Mouse (Mus musculus): ENCODE data around the gene Foxo3.

The Foxo3 gene

DNA sequence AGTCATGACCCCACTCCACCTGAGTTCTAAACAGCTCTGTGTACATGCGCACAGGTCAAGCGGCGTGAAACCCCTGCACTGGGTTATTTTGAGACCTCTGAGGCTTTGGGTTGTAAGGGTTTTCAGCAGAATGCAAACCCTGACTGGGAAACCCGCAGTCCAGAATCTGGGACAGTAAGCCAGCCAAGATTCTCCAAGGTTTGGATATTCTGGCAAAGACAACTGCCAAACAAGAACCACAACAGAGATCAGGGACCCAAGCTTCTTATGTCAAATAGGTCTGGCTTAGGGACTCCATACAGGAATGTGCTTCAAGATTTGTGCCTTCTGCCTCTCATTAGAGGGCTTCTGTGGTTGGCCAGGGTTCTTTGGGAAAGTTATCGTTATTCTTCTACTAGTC, 21.8 kb downstream of the Foxo3 start:
- in situ Hi-C loops (cut with MboI, MseI) = no loop called here

DNA sequence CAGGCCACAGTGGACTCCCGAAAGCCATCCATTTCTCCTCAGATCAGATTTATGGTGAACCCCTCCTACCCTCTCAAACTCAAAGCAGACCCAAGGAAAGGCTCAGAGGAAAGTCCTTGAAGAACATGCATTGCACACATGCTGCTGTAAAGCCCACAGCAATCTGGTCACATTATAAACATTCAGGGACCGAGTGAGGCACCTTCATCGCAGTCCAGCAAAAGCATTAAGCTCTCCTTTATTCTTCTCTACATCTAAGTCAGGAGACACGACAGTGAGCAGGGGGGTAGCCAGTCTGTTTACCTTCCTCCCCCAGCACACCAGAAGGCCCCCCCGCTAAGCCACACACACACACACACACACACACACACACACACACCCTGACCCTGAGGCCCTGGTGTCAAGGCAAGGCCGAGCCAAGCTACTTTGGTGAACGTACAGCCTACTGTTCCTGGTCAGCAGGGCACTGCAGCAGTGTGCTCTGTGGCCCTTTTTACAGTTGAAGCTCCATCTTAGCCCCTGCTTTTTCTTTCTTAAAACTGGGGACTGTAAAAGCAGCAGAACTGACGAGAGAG, 24.7 kb downstream of the Foxo3 start:
- in situ Hi-C loops (cut with MboI, MseI) = no loop called here

DNA sequence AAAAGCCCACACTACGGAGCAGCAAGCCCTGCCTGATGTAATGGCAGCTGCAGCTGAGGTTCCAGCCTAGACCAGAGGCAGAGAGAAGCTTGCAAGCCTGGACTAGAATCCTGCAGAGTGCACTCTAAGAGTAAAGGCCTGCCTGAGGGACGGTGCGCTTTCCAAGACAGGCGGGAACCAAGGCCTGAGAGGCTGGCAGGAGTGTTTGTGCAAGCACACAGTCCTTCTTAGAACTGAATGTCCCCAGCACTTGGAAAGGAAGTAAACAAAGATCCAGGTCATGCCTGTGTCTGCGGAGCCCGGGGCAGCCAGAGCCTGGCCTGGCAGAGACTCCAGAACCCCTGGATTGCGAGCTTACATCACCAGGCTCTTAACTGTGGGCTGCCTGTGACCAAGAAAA, 25.4 kb downstream of the Foxo3 start:
- in situ Hi-C loops (cut with MboI, MseI) = no loop called here

DNA sequence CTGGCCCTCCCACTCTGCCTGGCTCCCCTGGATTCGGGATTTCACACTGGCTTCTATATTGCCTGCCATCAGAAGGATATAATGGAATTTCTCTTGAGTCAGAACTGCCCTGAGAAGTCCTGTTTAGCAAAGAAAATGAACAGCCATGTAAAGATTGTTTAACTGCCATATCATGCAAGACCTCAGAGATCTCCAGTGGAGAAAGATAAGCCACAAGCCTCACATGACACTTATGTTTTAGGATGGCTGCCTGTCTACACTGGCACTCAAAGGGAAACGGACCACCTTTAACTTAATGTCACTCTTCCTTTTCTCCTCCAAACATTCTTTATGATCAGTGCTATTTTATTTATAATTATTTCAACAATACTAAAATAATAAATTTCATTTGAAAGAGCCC, 26.6 kb downstream of the Foxo3 start:
- in situ Hi-C loops (cut with MboI, MseI) = no loop called here

DNA sequence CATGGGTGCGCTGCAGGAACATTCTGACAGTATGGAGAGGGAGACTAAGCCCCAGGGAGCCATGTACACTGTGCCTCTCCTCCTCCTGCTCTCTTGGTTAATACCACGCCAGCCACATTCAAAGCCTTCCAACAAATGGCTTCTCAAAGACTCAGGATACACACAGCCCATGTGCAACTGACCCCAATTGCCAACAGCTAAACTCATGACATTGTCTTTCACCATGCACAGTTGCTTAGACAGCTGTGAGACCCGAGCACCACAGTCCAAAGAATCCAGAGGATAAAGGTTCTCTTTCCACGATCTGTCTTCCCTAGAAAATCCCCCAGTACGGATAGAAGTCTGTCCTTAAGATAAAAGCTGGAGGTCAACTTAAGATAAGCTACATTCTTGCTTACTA, 27.9 kb downstream of the Foxo3 start:
- in situ Hi-C loops (cut with MboI, MseI) = no loop called here

DNA sequence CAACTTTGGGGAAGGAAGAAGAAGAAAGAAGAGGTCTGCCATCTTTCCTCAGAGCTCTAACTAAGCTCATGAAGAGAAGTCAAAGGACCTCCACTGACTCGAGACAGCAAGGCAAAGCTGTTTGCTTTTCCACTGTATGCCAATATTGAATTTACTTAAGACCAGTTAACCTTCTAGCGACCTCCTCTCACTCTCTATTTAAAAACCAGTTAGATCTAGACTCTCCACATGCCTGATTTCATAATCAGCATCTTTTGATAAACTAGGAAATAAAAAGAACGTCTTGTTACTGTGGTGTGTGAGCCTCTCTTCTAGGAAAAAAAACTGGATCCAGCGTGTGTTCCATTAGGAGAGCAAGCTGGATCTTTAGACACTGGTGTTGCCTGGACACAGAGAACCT, 28.4 kb downstream of the Foxo3 start:
- in situ Hi-C loops (cut with MboI, MseI) = no loop called here

DNA sequence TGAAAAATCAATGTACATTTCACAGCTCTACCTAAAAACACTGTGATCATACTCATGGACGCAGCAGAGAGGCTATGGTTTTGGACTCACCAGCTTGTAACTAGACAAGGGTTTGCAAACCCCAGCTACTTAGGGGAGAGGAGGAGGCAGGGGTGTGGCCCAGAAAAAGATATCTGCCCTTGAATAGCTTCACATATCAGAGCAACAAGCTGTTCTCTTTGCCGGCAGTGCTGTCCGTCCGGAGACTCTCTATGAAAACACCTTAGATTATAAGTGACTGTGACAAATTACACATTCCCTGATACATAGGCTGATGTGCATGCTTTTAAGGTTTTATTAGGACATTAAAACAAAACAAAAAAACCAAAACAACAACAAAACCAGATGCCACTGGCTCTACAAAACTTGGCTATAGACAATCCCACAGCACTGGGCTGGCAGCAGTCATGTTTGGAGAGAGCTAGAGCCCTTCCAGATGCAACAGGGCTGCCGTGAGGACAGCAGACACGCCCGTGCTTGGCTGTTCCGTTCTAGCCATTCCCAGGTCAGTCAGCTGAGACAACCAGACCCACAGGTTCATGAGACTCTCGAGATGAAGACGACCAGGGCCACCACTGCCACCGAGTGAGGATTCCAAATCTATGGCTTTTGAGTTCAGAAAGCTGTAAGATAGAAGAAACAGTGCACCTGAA, 29.3 kb downstream of the Foxo3 start:
- in situ Hi-C loops (cut with MboI, MseI) = no loop called here

DNA sequence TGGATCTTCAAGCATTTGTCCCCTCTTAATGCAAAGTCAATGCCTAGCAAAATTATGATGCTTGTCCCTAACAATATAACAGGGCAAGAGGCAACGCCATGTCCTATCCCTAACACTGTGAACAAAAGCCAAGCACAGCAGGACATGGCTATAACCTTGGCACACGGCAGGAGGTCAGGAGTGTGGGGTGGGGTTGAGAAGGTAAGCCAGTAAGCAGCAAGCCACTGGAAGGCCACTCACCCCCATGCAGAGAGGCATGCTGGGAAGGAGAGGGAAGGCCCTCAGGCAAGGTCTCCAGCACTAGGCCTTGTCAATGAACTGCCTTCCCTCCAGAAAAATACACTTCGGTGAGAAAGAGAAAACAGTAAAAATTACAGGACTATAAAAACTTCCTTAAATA, 30.1 kb downstream of the Foxo3 start:
- in situ Hi-C loops (cut with MboI, MseI) = no loop called here

DNA sequence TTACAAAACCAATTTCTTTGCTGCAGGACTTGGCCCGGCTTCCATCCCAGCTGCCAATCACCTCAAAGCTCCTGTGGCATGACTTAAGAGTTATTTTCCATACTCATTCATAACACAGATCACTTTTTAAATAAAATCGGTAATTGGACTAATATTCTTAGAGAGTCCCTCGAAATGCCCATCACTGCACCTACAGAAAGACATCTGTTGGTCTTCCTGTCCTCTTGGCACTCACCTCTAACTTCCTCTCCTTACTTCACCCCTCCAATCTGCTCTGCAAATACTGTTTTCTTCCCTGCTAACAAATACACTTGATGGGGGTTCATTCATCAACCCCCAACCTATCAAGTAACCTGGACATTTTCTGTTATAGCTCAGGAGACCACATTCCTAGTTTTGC, 30.9 kb downstream of the Foxo3 start:
- in situ Hi-C loops (cut with MboI, MseI) = no loop called here

DNA sequence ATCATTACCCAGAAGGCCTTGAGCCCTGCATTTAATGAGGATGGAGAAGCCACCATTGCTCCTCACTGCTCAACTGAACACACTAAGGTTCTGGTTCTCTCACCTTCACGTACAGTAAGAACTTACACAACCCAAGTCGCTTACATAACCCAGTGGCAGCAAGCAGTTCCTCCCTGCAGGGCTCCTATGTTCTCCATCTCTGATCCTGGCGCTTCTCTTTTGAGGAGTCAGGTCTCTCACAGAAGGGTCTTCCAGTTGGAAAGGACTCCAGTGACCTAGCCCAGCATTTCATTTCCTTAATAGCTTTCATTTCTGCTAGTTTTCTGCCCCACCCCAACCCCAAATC, 31.3 kb downstream of the Foxo3 start:
- in situ Hi-C loops (cut with MboI, MseI) = no loop called here

DNA sequence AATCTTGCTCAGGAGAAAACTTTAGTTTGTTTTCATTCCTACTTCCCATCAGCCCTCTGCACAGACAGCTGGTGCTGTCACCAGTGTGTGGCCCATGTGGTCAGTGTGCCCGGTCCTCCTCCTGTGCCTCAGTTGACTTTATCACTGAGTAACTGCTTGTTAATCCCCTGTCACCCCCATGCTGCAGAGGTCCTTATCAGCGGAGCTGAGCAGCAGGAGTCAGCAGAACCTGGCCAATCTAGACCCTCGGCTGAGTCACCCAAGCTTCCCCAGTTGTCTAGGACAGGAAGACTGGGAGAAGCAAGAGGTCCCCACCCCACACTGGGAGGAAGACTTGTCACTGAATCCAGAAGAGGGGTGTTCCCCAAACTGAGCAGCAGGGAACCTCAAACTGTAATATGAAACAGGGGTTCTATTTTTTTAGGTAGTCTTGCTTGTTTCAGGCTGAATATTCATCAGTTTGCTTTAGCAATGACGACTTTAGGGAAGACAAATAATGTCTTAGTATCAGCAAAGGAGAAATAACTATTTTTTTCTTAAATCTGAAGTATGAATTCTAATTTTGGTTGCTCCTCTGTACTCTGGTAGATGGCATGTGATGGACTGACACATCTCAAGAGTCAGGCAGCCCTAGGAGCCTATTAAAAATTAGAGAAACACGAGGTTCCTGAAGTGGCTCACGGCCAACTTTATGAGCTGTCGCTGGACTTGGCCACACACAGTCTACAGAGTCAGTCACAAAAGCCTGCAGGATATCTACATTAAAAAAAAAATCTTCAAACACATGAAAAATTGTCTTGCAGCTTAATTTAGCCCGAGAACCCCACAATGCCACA, 31.9 kb downstream of the Foxo3 start:
- in situ Hi-C loops (cut with MboI, MseI) = no loop called here

DNA sequence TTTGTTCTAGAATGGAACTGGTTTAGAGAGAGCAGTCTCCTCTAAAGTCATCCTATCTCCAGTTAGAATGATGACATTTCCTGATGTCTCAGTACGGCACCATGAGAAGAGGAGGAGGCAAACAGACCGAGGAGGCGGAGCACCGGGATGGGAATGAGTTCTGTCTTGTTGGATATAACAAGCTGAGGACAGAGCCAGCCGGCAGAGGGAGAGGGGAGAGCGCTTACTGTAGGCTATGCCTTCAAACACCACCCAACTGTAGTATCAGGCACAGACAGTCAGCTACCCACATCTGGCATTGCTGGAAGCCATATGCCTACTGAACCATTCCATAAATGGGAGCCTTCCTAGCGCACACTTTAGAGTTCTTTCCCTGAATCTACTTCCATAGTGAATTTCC, 32.6 kb downstream of the Foxo3 start:
- in situ Hi-C loops (cut with MboI, MseI) = no loop called here

DNA sequence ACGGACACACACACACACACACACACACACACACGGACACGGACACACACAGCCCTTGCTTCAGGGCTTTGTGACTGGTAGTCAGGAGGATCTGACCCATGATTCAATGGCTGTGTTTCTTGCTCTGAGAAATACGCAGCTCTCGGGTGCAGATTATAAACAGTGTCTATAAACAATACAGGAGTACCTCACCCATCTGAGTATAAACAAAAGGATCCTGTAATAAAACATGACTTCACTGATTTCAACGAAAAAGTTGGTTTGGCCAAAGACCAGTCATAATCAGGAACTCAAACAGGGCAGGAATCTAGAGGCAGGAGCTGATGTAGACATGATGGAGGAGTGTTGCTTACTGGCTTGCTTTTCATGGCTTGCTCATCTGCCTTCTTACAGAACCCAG, 34.1 kb downstream of the Foxo3 start:
- in situ Hi-C loops (cut with MboI, MseI) = no loop called here

DNA sequence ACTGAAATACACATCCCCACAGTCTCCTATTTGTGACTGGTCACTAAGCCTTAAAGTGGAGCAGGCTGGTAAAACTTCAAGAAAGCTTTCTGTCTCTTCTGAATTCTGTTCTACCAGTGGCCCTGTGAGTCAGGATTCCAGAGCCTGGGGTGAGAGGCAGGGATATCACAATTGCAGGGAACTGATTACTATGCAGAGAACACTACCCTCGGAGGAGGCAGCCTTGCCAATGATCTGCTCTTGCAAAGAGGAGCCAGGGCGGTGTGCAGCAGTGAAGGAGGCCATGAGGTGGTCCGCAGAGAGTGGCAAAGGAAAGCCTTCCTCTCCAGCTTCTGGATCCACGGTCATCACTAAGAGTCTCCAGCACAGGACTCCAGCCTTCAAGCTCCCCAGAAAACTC, 34.8 kb downstream of the Foxo3 start:
- in situ Hi-C loops (cut with MboI, MseI) = no loop called here

DNA sequence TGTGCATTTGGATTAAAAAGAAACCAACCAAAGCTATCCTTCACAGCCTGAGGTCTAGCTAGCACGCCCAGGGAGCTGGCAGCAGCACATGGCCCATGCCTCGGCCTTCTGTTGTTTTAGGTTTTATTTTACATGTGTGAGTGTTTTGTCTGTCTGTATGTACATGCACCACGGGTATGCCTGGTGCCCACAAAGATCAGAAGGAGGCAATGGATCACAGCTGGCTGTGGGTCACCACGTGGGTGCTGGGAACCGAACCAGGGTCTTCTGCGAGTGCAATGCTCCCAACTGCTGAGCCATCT, 36.8 kb downstream of the Foxo3 start:
- in situ Hi-C loops (cut with MboI, MseI) = no loop called here

DNA sequence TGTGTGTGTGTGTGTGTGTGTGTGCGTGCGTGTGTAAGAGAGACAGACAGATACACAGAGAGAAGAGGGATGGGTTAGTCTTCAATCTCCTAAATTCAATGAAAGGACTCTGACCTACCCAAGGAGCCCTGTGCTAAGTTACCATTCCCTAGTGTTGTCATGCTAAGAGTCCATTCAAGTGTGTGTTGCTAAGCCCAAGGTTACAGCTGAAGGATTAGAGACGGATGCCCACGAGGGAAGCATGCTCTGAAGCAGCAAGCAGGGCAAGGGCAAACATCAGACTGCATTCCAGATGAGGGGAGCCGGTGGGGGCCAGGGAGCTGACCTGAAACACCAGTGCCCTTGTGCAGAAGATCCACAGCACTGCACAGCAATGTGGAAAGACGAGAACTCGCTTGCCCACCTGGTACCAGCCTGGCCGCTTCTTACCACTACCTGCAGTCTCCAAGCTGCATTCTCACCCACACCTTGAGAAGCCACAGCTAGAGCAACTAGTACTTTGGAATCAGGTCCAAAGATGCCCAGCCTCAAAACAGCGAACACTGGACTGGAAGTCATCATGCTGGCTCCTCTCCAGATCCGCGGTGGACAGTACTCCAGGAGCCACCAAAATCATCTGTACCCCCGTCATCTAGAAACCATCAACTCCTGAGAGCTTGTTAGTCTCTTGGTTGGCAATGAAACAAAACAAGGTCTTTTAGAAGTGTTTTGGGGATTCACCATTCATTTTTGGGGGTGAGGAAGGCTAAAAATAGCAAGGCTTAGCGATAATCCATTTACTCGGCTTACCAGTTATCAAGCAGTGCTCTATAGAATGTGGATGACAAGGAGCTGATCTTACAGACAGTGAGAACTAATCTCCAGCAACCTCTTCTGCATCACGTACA, 37.4 kb downstream of the Foxo3 start:
- in situ Hi-C loops (cut with MboI, MseI) = no loop called here

DNA sequence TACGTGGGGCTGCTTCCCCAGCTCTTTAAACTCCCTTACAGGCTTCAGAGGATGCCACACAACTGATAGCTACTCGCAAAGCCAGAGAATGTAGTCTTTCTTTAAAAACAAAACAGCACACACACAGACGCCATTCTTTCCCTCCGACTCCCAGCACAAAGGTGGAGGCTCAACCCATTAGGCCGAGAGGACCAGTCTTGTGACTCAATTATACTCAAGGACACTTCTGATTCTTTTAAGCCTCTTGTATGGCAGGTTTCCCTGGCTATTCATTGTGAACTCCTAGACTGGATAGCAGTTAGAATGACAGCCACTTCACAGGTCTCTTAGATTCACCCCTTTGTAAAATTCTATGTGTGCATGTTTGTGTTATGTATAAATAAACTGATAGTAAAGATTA, 38.3 kb downstream of the Foxo3 start:
- in situ Hi-C loops (cut with MboI, MseI) = no loop called here

DNA sequence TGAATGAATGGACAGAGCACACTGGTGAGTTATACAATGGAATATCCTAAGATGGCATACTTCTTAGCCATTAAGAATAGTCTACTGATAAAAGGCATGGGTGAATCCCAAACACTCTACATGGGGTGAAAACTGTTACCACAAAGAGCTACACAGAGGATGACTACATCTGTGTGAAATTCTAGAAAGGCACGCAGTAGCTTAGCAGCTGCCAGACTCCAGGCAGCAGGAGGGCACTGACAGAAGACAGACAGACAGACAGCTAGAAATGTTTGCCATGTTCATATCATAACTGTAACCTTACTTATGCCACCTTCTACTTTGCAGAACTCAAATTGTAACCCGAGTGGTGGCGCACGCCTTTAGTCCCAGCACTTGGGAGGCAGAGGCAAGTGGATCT, 39.0 kb downstream of the Foxo3 start:
- in situ Hi-C loops (cut with MboI, MseI) = no loop called here

DNA sequence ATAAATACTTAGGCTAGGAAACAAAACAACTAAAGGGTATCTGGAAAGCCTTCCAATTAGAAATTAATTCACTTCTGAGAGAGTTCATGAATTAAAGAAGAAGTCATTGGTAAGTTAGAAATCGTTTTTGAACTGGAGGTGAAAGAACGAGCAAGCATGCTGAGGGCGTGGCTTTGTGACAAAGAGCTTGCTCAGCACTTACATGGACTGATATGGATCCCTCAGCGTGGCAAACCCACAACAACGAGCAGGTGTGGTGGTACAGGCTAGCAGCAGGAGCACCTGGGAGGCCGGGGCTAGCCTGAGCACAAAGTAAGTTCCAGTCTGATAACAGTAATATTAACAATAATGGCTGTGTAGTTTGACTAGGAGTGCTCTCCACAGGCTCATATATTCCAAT, 41.2 kb downstream of the Foxo3 start:
- in situ Hi-C loops (cut with MboI, MseI) = no loop called here

DNA sequence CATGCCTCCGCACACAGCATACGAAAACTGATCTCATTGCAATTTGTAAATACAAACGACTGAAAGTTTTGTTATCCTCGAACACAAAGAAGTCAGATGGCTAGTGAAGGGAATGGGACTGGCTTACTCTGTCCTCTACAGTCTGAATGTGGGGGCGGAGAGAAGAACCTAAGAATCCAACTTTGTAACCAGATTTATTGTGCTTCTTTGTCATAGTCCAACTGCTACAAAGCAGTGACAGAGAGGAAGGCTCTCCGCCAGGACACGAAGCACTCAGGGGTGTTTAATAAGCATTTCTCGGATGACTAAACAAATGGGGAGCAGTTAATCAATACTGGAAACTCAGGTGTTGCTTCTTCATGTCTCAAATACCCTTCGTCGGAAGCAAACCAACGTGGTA, 43.6 kb downstream of the Foxo3 start:
- in situ Hi-C loops (cut with MboI, MseI) = no loop called here

DNA sequence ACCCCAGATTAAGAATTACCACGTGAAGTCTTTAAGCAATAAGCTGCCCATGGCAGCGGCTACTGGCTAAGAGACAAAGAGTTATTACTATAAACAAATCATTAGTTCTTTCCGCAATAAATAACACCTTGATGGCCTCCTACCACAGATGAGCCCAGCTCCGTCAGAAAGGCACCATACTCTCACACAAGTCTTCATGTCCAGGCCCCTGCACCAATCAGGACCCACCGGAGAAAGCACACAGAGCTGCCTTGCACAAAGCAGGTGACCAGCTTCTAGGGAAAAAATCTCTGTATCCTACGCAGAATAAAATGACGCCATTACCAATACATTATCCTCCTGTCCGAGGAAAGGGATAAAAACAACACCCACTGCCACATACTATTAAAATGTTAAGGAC, 44.7 kb downstream of the Foxo3 start:
- in situ Hi-C loops (cut with MboI, MseI) = no loop called here

DNA sequence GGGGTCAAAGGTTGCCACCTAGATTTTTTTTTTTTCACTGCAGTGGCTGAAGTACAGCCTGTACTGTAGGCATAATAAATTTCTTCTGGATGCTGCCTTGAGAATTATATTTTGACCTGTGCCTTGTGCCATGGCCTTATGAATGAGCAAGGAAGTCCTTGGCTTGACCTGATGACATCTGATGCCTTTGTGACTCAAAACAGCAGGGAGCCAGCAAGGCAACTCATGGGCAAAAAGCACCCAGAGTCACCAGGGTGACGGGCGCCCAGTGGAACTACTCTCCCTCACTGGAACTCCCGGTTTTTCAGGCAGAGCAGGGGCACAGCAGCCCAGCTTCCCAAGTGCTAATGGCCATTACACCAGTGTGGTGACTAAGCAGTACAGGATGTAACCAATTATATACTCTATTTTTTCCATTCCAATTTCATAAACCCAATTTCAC, 45.4 kb downstream of the Foxo3 start:
- in situ Hi-C loops (cut with MboI, MseI) = no loop called here

Measured in regulatory T cell (primary cell).